Mouse (Mus musculus) thymus, postnatal 10 days (tissue): ENCODE measurements around the gene Vmn2r4.
"Not testable (repeated sequence)": the region's sequence is repeated elsewhere in the genome, so short reads cannot be mapped to it uniquely, and the experiment has no call there.

Source experiments
- DNase-seq, 2 experiments: peaks; one replicate each; pipeline ENCODE4 v3.0.0; 2021; ENCODE audit warnings: low spot score in 2 of 2

The Vmn2r4 gene

GRCm38 (mm10) chr3:64415268-64415667 is at the start of gene Vmn2r4:
Gene Vmn2r4, minus strand, starts transcription at chr3:64415368.
- not testable (repeated sequence) for DNase-seq

- not testable (repeated sequence) for DNase-seq
Observed at GRCm38 (mm10) chr3:64434261-64434660, 19.1 kb upstream of the Vmn2r4 start.

GRCm38 (mm10) chr3:64428117-64428798 is 13.1 kb upstream of the Vmn2r4 start:
- DNase-seq: not testable (repeated sequence)

- DNase-seq: not testable (repeated sequence)
Observed at GRCm38 (mm10) chr3:64422141-64422540, 7.0 kb upstream of the Vmn2r4 start.

- DNase-seq: not testable (repeated sequence)
Observed at GRCm38 (mm10) chr3:64417477-64417876, 2.3 kb upstream of the Vmn2r4 start.

GRCm38 (mm10) chr3:64414253-64414652 is 915 bp downstream of the Vmn2r4 start:
- DNase-seq: not testable (repeated sequence)

GRCm38 (mm10) chr3:64359286-64360035 is 55.7 kb downstream of the Vmn2r4 start:
- DNase-seq: no peak
